Mouse (Mus musculus) forebrain, embryonic 12.5 days (tissue): ENCODE results near the gene Wrap53. TPM values are rescaled to one million over a fixed set of nuclear protein-coding genes. Genes with fewer than 3 reads are reported as not detected.

Experiments used
- ATAC-seq: fragments of 200-750 bp; cut with Nextera tagmentation; 2 replicates; pipeline ENCODE4 v1.8.0; 2017; ENCODE audit warnings: moderate TSS enrichment; ENCODE audit not compliant: low FRiP score
- H3K27ac ChIP-seq: fragments of 300-500 bp; sonication (generic); 2 replicates; pipeline ENCODE4 v1.5.1; 2016; ENCODE audit warnings: mild to moderate bottlenecking
- H3K27me3 ChIP-seq: fragments of 300-500 bp; sonication (generic); 2 replicates; pipeline ENCODE4 v1.6.1; 2016; ENCODE audit warnings: mild to moderate bottlenecking
- H3K36me3 ChIP-seq: fragments of 300-500 bp; sonication (generic); replicated peaks from 2 replicates; pipeline ENCODE4 v1.6.1; 2016; ENCODE audit warnings: mild to moderate bottlenecking
- H3K4me1 ChIP-seq: fragments of 300-500 bp; sonication (generic); 2 replicates; pipeline ENCODE4 v1.6.1; 2016
- H3K4me2 ChIP-seq: fragments of 300-500 bp; sonication (generic); 2 replicates; pipeline ENCODE4 v1.6.1; 2016; ENCODE audit warnings: mild to moderate bottlenecking, moderate library complexity
- H3K4me3 ChIP-seq: fragments of 300-500 bp; sonication (generic); replicated peaks from 2 replicates; pipeline ENCODE4 v1.5.1; 2016; ENCODE audit warnings: mild to moderate bottlenecking
- H3K9ac ChIP-seq: fragments of 300-500 bp; sonication (generic); 2 replicates; pipeline ENCODE4 v1.6.1; 2016; ENCODE audit warnings: mild to moderate bottlenecking
- H3K9me3 ChIP-seq: fragments of 300-500 bp; sonication (generic); 2 replicates; pipeline ENCODE4 v1.6.1; 2016
- WGBS: fragments of 180-500 bp; shearing (Covaris S2); methylation state at CpG from one replicate; pipeline ENCODE4 v1.1.7; 2016; 5-methylcytosine and 5-hydroxymethylcytosine counted together
- polyA plus RNA-seq: library from polyadenylated mRNA; unstranded; fragments of >200 nt; fragmentation: Nextera tagmentation; extraction: Ambion mirVana; gene quantifications from 2 replicates; pipeline ENCODE4 v1.2.1, GENCODE M21; 2016

Wrap53 gene
- polyA plus RNA-seq, 1 experiment from 2014 or later = 36.0 TPM

GRCm38 (mm10) chr11:69559183-69559582, 20.9 kb downstream of the Wrap53 start:
- peak overlapping the region; percentile 90 for H3K27ac ChIP-seq
- no peaks in the 10 kb centered on the region for H3K9me3 ChIP-seq
- peak overlapping the region; percentile 96 for H3K9ac ChIP-seq
- peak overlapping the region; percentile 78 for H3K4me3 ChIP-seq
- peaks cover 41% of the 10 kb centered on the region for H3K36me3 ChIP-seq
- H3K4me2 ChIP-seq = peak overlapping the region; percentile 97
- peaks cover 75% of the 10 kb centered on the region for H3K4me1 ChIP-seq
- WGBS = 16% methylated on average over 5 of the region's 5 CpGs
- no peak for ATAC-seq
- 0 out of 2 replicates have a peak, but pooled peaks cover 12% of the 10 kb centered on the region for H3K27me3 ChIP-seq

GRCm38 (mm10) chr11:69558756-69559155, 21.3 kb downstream of the Wrap53 start:
- peak overlapping the region; percentile 96 for H3K9ac ChIP-seq
- H3K27ac ChIP-seq = no peak overlapping the region
- 0 out of 2 replicates have a peak, but pooled peaks cover 12% of the 10 kb centered on the region for H3K27me3 ChIP-seq
- ATAC-seq = no peak
- H3K9me3 ChIP-seq = no peaks in the 10 kb centered on the region
- peaks cover 78% of the 10 kb centered on the region for H3K4me1 ChIP-seq
- peaks cover 37% of the 10 kb centered on the region for H3K36me3 ChIP-seq
- peak overlapping the region; percentile 78 for H3K4me3 ChIP-seq
- 60% methylated on average over 6 of the region's 6 CpGs for WGBS
- H3K4me2 ChIP-seq = peak overlapping the region; percentile 97

- 11% methylated on average over 14 of the region's 14 CpGs for WGBS
- peaks cover 91% of the 10 kb centered on the region for H3K4me1 ChIP-seq
- H3K27ac ChIP-seq = peak overlapping the region; percentile 76
- ATAC-seq = 0 out of 2 replicates have a peak, but pooled peaks have one; percentile 18
- peak overlapping the region; percentile 97 for H3K4me2 ChIP-seq
- no peaks in the 10 kb centered on the region for H3K9me3 ChIP-seq
- peak overlapping the region; percentile 78 for H3K4me3 ChIP-seq
- H3K27me3 ChIP-seq = 0 out of 2 replicates have a peak, but pooled peaks cover 7% of the 10 kb centered on the region
- peaks cover 24% of the 10 kb centered on the region for H3K36me3 ChIP-seq
- peak overlapping the region; percentile 48; the same call in 1 of the 2 replicates for H3K9ac ChIP-seq
Measured at GRCm38 (mm10) chr11:69557381-69557958, 22.6 kb downstream of the Wrap53 start.

- Histone ChIP-seq H3K4me3 (no peak overlapping the region), H3K9ac (no peak overlapping the region), H3K36me3 (peaks cover 14% of the 10 kb centered on the region), H3K27me3 (no peaks in the 10 kb centered on the region; the same call in 1 of the 2 replicates), H3K4me1 (peaks cover 80% of the 10 kb centered on the region), H3K4me2 (no peak overlapping the region), H3K9me3 (no peaks in the 10 kb centered on the region), H3K27ac (peak overlapping the region; percentile 43)
- WGBS = 81% methylated on average over 5 of the region's 5 CpGs
- no peak for ATAC-seq
Measured at GRCm38 (mm10) chr11:69554539-69555140, 25.4 kb downstream of the Wrap53 start.

DNA sequence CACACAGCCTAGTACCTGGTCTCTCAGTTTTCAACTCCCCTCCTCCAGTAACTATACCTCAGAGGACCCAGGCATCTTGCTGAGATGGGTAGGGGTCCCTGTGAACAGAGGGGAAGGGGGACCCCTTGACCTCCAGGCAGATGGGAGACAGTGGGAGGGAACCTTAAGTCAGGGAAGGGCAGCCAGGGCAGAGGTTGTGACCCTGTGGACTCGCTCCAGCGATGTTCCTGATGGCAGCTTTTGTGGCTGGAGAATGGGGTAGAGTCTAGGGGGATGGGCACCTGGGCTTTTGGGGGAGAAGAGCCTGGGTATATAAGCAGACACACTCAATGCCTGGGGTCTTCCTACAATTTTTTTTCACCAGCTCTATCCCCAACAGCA, 26.7 kb downstream of the Wrap53 start:
- ATAC-seq = peak; percentile 20
- peaks cover 14% of the 10 kb centered on the region for H3K36me3 ChIP-seq
- peak overlapping the region; percentile 19; the same call in 1 of the 2 replicates for H3K4me3 ChIP-seq
- H3K9ac ChIP-seq = no peak overlapping the region
- peak overlapping the region; percentile 93 for H3K27ac ChIP-seq
- peaks cover 80% of the 10 kb centered on the region for H3K4me1 ChIP-seq
- peak overlapping the region; percentile 41 for H3K4me2 ChIP-seq
- H3K9me3 ChIP-seq = no peaks in the 10 kb centered on the region
- H3K27me3 ChIP-seq = peaks cover 10% of the 10 kb centered on the region; the same call in 1 of the 2 replicates
- 0% methylated on average over 2 of the region's 2 CpGs for WGBS

GRCm38 (mm10) chr11:69552622-69553340, 27.3 kb downstream of the Wrap53 start:
- H3K36me3 ChIP-seq = peaks cover 14% of the 10 kb centered on the region
- H3K4me1 ChIP-seq = peaks cover 80% of the 10 kb centered on the region
- H3K27ac ChIP-seq = peak overlapping the region; percentile 93
- H3K4me2 ChIP-seq = peak overlapping the region; percentile 41
- no peaks in the 10 kb centered on the region for H3K9me3 ChIP-seq
- ATAC-seq = peak; percentile 88
- 10% methylated on average over 14 of the region's 14 CpGs for WGBS
- no peak overlapping the region for H3K9ac ChIP-seq
- H3K4me3 ChIP-seq = peak overlapping the region; percentile 19; the same call in 1 of the 2 replicates
- H3K27me3 ChIP-seq = peaks cover 13% of the 10 kb centered on the region; the same call in 1 of the 2 replicates

- ATAC-seq = no peak
- 69% methylated on average over 4 of the region's 4 CpGs for WGBS
Measured at GRCm38 (mm10) chr11:69551310-69551709, 28.7 kb downstream of the Wrap53 start.

DNA sequence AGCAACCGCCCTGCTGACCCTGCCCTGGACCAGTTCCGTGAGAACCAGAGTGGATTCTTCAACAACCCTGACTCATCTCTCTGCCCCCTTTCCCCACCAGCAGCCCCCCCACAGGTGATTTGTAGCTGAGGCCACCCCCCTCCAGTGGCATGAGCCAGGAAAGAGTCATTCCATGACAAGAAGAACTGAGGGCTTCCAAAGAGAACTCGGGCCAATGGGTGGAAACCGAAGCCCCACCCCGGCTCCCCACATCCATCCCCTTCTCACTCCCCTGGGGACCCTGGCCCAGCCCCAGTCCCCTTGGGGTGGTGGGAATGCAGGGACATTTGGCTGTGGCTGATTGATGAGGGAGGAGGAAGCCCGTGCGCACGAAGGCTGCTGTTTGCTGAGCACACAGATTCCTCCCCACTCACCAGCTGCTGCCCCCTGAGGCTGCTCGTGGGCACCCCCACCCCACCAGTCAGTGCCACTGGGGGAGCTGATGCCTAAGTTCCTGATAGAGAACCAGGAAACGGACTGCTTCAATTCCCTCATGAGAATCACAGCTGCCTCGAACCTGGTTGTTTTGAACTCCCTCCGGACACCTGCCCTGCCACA, 30.9 kb downstream of the Wrap53 start, which contains the start of gene Dnah2:
TSS of gene Dnah2 (minus strand) at position 51 of the 597 bp plus-strand sequence.
- WGBS = 61% methylated on average over 12 of the region's 12 CpGs
- H3K27ac ChIP-seq = peak within 1 kb of the TSS; percentile 91
- H3K4me1 ChIP-seq = peaks cover 77% of the 10 kb centered on the region
- peaks cover 13% of the 10 kb centered on the region; the same call in 1 of the 2 replicates for H3K27me3 ChIP-seq
- H3K36me3 ChIP-seq = no peaks in the 10 kb centered on the region
- peak within 1 kb of the TSS; percentile 92 for H3K4me2 ChIP-seq
- no peak for ATAC-seq
- no peaks in the 10 kb centered on the region for H3K9me3 ChIP-seq
- H3K9ac ChIP-seq = peak within 1 kb of the TSS; percentile 40; the same call in 1 of the 2 replicates
- H3K4me3 ChIP-seq = no peak within 1 kb of the TSS

More at GRCm38 (mm10) chr11:69551310-69551709, 28.7 kb downstream of the Wrap53 start:
- Histone ChIP-seq H3K9me3 (no peaks in the 10 kb centered on the region), H3K4me2 (no peak overlapping the region), H3K4me3 (no peak overlapping the region), H3K9ac (no peak overlapping the region), H3K36me3 (peaks cover 9% of the 10 kb centered on the region; the same call in 1 of the 2 replicates), H3K27ac (no peak overlapping the region), H3K4me1 (peaks cover 80% of the 10 kb centered on the region), H3K27me3 (peaks cover 13% of the 10 kb centered on the region; the same call in 1 of the 2 replicates)

DNA sequence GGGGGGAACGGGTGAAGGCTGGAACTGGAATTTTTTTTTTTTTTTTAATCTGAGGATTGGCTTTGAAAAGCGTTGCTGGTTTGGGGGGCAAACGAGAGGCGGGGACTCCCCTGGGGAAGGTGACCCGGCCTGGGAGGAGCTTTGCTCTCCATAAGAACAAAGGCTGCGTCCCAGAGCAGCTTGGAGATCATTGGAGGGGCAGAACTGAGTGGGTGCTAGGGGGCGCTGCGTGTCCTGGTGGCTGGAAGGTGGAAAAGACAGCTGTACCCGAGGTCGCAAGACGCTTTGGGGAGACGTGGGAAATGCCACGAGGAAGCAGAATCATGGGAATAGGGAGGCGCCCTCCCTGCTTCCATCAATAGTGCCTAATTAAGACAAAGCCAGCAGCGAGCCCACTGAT, 33.0 kb downstream of the Wrap53 start:
- H3K4me3 ChIP-seq = peak overlapping the region; percentile 45
- peaks cover 69% of the 10 kb centered on the region for H3K4me1 ChIP-seq
- H3K27me3 ChIP-seq = peaks cover 13% of the 10 kb centered on the region; the same call in 1 of the 2 replicates
- 4% methylated on average over 15 of the region's 15 CpGs for WGBS
- H3K4me2 ChIP-seq = peak overlapping the region; percentile 92
- peak overlapping the region; percentile 63 for H3K9ac ChIP-seq
- ATAC-seq = no peak
- no peaks in the 10 kb centered on the region for H3K9me3 ChIP-seq
- H3K27ac ChIP-seq = peak overlapping the region; percentile 91
- no peaks in the 10 kb centered on the region for H3K36me3 ChIP-seq

GRCm38 (mm10) chr11:69546423-69547053, 33.5 kb downstream of the Wrap53 start:
- Histone ChIP-seq H3K4me1 (peaks cover 67% of the 10 kb centered on the region), H3K36me3 (no peaks in the 10 kb centered on the region), H3K27me3 (peaks cover 13% of the 10 kb centered on the region; the same call in 1 of the 2 replicates), H3K4me3 (peak overlapping the region; percentile 45), H3K9ac (peak overlapping the region; percentile 63), H3K4me2 (peak overlapping the region; percentile 92), H3K9me3 (no peaks in the 10 kb centered on the region), H3K27ac (peak overlapping the region; percentile 91)
- ATAC-seq = peak; percentile 77
- WGBS = under 1% methylated on average over 44 of the region's 44 CpGs

DNA sequence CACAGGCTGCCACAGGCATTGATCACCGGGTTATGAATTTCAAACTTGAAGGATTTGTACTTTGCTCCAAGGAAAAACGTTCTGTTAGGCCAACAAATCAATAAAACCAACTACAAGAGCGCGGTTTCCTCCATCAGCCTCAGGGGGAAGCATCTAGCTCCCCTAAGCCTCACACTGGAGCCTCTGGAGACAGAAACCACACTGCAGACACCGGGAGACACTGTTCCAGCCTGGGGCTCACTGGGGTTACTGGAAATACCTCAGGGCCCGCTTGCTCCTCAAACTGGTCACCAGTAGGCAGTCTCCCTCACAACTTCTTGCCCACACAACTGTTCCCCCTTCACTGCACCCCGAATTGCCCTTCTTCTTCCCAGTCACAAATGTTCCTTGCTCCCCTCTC, 34.1 kb downstream of the Wrap53 start:
- peak overlapping the region; percentile 45 for H3K4me3 ChIP-seq
- peaks cover 13% of the 10 kb centered on the region; the same call in 1 of the 2 replicates for H3K27me3 ChIP-seq
- WGBS = 11% methylated on average over 7 of the region's 7 CpGs
- peak overlapping the region; percentile 91 for H3K27ac ChIP-seq
- peak overlapping the region; percentile 63 for H3K9ac ChIP-seq
- H3K36me3 ChIP-seq = no peaks in the 10 kb centered on the region
- no peaks in the 10 kb centered on the region for H3K9me3 ChIP-seq
- peaks cover 67% of the 10 kb centered on the region for H3K4me1 ChIP-seq
- 0 out of 2 replicates have a peak, but pooled peaks have one; percentile 15 for ATAC-seq
- H3K4me2 ChIP-seq = peak overlapping the region; percentile 92
